Mouse (Mus musculus): ENCODE data around the gene Pcnp. TPM values are rescaled to one million over a fixed set of nuclear protein-coding genes. Genes with fewer than 3 reads are reported as not detected.
A peak's percentile ranks its signal among the peaks of the same experiment; 100 is the strongest.
"Not testable (repeated sequence)": the region's sequence is repeated elsewhere in the genome, so short reads cannot be mapped to it uniquely, and the experiment has no call there.

The Pcnp gene
- polyA plus RNA-seq, 1 experiment from 2014 or later, result 222 TPM

DNA sequence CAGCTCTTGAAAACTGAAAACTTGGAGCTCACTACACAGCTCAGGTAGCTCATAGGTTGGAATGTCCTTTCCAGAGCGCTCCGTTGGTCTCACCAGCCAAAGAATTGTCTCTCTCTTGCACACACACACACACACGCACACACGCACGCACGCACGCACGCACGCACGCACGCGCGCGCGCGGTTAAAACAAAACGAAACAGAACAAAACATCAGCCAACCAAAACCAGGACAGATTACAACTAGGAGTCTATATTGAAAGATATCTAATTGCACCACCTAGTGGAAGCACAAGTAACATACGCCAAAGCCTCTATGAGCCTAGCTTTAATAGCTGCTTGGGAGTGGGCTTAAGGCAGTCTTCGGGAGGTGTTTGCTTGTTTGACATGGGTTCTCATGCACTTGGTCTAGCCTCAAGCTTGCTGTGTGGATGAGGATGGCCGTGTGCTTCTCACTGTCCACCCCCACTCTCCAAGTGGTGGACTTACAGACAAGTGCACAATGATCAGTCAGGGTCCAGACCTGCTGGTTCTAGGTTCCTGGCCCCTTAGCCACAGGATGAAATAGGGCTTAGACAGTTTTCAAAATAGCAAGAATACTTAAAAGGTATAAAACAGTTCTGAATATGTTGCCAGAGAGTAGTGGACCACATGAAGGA lies 34.9 kb upstream of the Pcnp start:
- ATAC-seq (ENCODE audit: insufficient read depth, low FRiP score, low read depth), result peak; percentile 81
- 3% methylated on average over 20 of the region's 20 CpGs for WGBS
- Histone ChIP-seq H3K9ac (no peak overlapping the region), H3K36me3 (no peaks in the 10 kb centered on the region), H3K9me3 (no peaks in the 10 kb centered on the region), H3K27me3 (replicated peaks) (no peaks in the 10 kb centered on the region), H3K4me2 (peak overlapping the region; percentile 69), H3K4me3 (replicated peaks) (peak overlapping the region; percentile 49), H3K27ac (peak overlapping the region; percentile 67; the same call in 1 of the 2 replicates), H3K4me1 (peaks cover 2% of the 10 kb centered on the region; the same call in 1 of the 2 replicates)

DNA sequence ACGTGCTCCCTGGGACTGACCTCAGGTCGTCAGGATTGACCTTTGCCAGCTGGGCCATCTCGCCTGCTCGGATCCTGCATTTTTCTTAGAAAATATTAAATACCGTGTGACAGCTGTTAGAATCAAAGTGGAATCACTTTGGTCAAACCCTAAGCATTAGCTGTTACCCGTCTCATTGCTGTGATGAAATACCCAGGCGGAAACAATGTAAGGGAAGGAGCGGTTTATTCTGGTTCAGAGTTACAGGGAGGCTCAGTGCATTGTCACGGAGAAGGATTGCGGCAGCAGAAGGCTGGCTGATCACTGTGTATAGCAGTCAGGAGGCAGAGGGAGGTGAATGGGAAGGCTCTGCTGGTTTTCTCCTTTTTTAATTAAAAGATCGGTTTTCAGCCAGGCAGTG lies 33.4 kb upstream of the Pcnp start:
- H3K9me3 ChIP-seq, result no peaks in the 10 kb centered on the region
- no peaks in the 10 kb centered on the region for H3K36me3 ChIP-seq
- H3K4me3 ChIP-seq (replicated peaks), result no peak overlapping the region
- ATAC-seq (ENCODE audit: insufficient read depth, low FRiP score, low read depth), result no peak
- no peaks in the 10 kb centered on the region for H3K27me3 ChIP-seq (replicated peaks)
- no peak overlapping the region for H3K9ac ChIP-seq
- H3K4me2 ChIP-seq, result no peak overlapping the region
- H3K4me1 ChIP-seq, result peaks cover 2% of the 10 kb centered on the region; the same call in 1 of the 2 replicates
- no peak overlapping the region for H3K27ac ChIP-seq
- WGBS, result 53% methylated on average over 11 of the region's 11 CpGs

DNA sequence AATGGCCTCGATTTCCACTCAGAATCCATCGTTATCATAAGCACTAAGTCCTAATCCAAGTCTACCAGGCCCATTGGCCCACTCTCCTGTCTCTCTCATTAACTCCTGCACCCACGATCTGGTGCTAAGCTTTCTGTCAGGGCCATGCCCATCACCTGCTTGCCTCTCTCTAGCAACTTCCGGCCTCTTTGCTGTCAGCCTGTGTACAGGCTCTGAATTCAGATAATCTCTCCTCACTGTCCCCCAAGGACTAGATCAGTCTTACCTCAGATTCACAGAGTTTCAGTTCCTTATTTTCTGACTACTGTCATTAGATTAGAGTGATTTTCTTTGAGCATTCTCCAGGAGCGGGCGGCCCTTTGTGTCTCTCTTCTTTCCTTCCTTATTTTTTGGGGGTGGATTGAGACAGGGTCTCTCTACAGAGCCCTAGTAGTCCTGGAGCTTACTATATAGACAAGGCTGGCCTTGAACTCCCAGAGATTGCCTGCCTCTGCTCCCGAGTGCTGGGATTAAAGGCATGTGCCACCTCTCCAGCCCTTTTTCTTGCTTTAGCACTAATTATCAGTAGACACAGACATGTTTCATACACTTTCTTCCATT lies 32.6 kb upstream of the Pcnp start:
- Histone ChIP-seq H3K9me3 (no peaks in the 10 kb centered on the region), H3K4me2 (no peak overlapping the region), H3K4me1 (peaks cover 2% of the 10 kb centered on the region; the same call in 1 of the 2 replicates), H3K9ac (no peak overlapping the region), H3K27ac (no peak overlapping the region), H3K27me3 (replicated peaks) (no peaks in the 10 kb centered on the region), H3K4me3 (replicated peaks) (no peak overlapping the region), H3K36me3 (no peaks in the 10 kb centered on the region)
- 78% methylated on average over 7 of the region's 7 CpGs for WGBS
- no peak for ATAC-seq (ENCODE audit: insufficient read depth, low FRiP score, low read depth)

DNA sequence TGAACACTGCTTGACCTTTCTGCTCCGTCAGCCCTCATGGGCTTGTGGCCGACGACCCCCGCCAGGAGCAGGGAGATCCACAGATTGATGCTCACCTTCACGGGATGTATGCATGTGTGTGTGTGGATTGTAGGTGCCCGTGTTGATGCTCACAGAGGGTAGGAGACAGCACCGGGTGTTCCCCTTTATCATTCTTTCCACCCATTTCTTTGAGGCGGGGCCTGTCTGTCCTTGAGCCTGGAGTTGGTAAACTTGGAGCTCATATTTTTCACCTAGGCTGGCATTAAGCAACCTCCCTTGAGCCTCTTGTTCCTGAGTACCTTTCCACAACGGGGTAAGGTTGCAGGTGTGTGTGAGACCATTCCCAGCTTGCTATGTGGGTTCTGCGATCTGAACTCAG lies 28.6 kb upstream of the Pcnp start:
- no peak overlapping the region for H3K9ac ChIP-seq
- H3K4me3 ChIP-seq (replicated peaks), result no peak overlapping the region
- H3K27me3 ChIP-seq (replicated peaks), result no peaks in the 10 kb centered on the region
- WGBS, result 78% methylated on average over 10 of the region's 10 CpGs
- no peaks in the 10 kb centered on the region for H3K4me1 ChIP-seq
- no peak overlapping the region for H3K4me2 ChIP-seq
- no peak for ATAC-seq (ENCODE audit: insufficient read depth, low FRiP score, low read depth)
- H3K9me3 ChIP-seq, result no peaks in the 10 kb centered on the region
- no peak overlapping the region for H3K27ac ChIP-seq
- no peaks in the 10 kb centered on the region for H3K36me3 ChIP-seq

DNA sequence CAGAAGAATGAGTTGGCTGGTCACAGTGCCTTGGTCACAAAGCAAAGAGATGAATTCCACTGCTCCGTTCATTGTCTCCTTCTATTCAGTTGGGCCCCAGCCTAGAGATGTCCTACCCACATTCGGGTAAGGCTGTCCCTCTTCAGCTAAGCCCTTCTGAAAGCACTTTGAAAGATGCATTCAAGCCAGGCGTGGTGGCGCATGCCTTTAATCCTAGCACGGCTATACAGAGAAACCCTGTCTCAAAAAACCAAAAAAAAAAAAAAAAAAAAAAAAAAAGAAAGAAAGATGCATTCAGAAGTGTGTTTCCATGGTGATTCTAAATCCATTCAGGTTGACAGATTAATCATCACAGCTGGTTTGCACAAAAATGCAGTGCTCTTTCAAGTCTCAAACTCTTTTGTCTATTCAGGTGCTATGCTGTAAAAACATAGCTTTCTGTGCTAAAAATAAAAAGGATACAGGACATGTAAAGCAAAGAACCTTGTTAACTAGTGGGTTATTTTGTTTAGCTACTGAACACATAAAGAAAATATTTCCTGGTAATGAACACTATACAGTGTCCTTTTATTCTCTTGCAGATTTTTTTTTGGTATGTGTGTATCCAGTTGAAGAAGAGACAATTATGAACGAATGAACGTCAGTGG lies 27.5 kb upstream of the Pcnp start:
- Histone ChIP-seq H3K4me1 (no peaks in the 10 kb centered on the region), H3K36me3 (no peaks in the 10 kb centered on the region), H3K9ac (no peak overlapping the region), H3K9me3 (no peaks in the 10 kb centered on the region), H3K4me3 (replicated peaks) (no peak overlapping the region), H3K4me2 (no peak overlapping the region), H3K27ac (no peak overlapping the region), H3K27me3 (replicated peaks) (no peaks in the 10 kb centered on the region)
- WGBS, result 64% methylated on average over 7 of the region's 7 CpGs
- no peak for ATAC-seq (ENCODE audit: insufficient read depth, low FRiP score, low read depth)

DNA sequence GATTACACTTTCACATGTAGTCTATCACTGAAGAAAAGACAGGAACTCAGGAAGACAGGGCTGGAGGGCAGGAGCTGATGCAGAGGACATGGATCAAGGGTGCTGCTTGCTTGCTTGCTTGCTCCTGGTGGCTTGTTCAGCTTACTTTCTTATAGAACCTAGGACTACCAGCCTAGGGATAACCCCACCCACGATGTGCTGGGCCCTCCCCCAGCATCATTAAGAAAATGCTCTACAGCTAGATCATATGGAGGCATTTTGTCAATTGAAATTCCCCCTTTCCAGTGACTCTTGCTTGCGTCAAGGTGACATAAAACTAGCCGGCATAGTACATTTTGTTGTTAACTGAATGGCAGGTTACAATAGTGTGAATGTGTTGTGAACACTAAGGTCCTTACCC lies 26.4 kb upstream of the Pcnp start:
- H3K4me1 ChIP-seq, result no peaks in the 10 kb centered on the region
- no peaks in the 10 kb centered on the region for H3K9me3 ChIP-seq
- no peak overlapping the region for H3K27ac ChIP-seq
- ATAC-seq (ENCODE audit: insufficient read depth, low FRiP score, low read depth), result no peak
- no peak overlapping the region for H3K4me3 ChIP-seq (replicated peaks)
- no peak overlapping the region for H3K9ac ChIP-seq
- no peaks in the 10 kb centered on the region for H3K36me3 ChIP-seq
- 77% methylated on average over 3 of the region's 3 CpGs for WGBS
- H3K4me2 ChIP-seq, result no peak overlapping the region
- H3K27me3 ChIP-seq (replicated peaks), result no peaks in the 10 kb centered on the region

DNA sequence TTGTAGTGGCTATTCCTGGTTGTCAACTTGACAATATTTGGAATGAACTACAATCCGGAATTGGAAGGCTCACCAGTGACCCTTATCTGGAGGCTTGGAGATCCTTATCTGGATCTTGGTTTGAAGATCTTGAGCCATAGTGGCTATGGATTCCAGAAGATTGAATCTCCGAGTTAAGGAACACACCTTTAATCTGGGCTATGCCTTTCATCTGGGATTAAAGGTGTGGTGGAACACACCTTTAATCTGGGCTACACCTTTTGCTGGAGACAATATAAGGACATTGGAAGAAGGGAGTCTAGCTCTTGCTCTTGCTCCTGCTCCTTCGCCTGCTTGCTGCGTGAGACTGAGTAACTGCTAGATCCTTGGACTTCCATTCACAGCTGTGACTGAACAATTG lies 18.5 kb upstream of the Pcnp start, which contains the start of gene Senp7:
TSS of gene Senp7 (plus strand) at position 301 of the 400 bp plus-strand sequence.
- not testable (repeated sequence) for H3K4me3 ChIP-seq (replicated peaks); H3K9me3 ChIP-seq; ATAC-seq (ENCODE audit: insufficient read depth, low FRiP score, low read depth); H3K9ac ChIP-seq; H3K27ac ChIP-seq; H3K27me3 ChIP-seq (replicated peaks); H3K4me2 ChIP-seq; H3K4me1 ChIP-seq; H3K36me3 ChIP-seq
- no CpG with 5 or more reads among the region's 4 CpGs for WGBS

DNA sequence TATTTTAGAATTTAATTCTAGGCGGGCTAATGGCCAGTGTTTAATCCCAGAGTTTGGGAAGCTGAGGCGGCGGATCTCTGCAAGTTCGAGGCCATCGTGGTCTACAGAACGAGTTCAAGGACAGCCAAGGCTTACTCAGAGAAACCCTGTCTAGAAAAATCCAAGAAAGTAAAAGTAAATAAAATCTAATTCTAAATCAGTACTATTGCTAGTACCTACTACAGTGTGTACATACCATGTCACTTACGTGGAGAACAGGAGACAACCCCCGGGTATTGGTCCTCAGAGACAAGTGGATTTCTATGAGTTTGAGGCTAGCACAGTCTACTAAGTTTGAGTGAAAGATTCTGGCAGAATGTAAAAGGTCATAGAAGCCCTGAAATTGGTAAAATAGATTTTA lies 8.6 kb upstream of the Pcnp start:
- Histone ChIP-seq H3K27me3 (replicated peaks) (no peaks in the 10 kb centered on the region), H3K4me2 (peak overlapping the region; percentile 58), H3K27ac (peak overlapping the region; percentile 95), H3K36me3 (peaks cover 3% of the 10 kb centered on the region; the same call in 1 of the 2 replicates), H3K9ac (peak overlapping the region; percentile 27; the same call in 1 of the 2 replicates), H3K9me3 (no peaks in the 10 kb centered on the region), H3K4me3 (replicated peaks) (peak overlapping the region; percentile 98), H3K4me1 (peaks cover 5% of the 10 kb centered on the region; the same call in 1 of the 2 replicates)
- ATAC-seq (ENCODE audit: insufficient read depth, low FRiP score, low read depth), result 0 out of 2 replicates have a peak, but pooled peaks have one; percentile 6
- WGBS, result 28% methylated on average over 8 of the region's 8 CpGs

DNA sequence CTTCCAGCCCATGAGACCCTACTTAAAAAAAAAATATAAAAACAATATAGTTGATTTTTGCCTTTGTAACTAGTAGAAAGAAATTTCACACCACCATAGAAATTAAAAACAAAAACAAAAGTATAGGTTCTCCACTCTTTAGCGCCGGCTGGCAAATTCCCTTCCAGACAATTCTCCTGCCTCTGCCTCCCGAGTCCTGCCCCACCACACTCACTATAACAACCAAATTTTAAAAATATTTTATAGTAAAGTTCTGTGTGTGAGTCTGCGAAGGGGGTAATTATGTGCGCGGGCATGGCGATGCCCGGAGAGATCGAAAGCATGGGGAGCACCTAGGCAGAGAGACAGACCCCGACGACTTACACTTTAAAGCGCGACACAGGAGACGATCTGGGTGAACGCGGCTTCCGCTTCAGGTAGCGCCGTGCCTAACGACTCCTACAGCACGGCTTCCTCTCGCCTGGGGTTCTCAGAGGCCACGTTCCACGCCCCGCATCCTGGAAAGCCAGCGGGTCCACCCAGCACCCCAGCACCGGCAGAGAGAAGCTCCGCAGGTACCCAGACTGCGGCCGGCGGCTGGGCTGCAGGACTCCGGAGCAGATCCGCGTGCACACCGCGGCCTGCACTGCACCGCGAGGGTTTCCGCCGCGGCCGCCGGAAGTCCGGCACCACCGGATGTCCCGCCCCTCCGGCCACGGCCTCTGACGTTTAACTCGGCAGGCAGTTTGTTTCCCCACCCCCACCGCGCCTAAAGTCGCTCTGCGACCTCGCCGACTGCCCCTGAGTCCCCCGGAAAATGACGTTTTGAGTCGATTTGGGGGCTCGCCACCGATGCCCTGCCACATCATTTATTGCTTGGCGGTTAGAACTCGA lies 7.8 kb upstream of the Pcnp start, which contains the start of gene Trmt10c:
TSS of gene Trmt10c (minus strand) at position 682 of the 873 bp plus-strand sequence.
- ATAC-seq (ENCODE audit: insufficient read depth, low FRiP score, low read depth), result peak; percentile 99
- under 1% methylated on average over 63 of the region's 63 CpGs for whole genome bisulfite sequencing
- Histone ChIP-seq H3K9ac (peak within 1 kb of the TSS; percentile 93), H3K9me3 (no peaks in the 10 kb centered on the region), H3K4me1 (peaks cover 5% of the 10 kb centered on the region; the same call in 1 of the 2 replicates), H3K27ac (peak within 1 kb of the TSS; percentile 95), H3K4me3 (replicated peaks) (peak within 1 kb of the TSS; percentile 98), H3K36me3 (peaks cover 3% of the 10 kb centered on the region), H3K4me2 (peak within 1 kb of the TSS; percentile 58), H3K27me3 (replicated peaks) (no peaks in the 10 kb centered on the region)

DNA sequence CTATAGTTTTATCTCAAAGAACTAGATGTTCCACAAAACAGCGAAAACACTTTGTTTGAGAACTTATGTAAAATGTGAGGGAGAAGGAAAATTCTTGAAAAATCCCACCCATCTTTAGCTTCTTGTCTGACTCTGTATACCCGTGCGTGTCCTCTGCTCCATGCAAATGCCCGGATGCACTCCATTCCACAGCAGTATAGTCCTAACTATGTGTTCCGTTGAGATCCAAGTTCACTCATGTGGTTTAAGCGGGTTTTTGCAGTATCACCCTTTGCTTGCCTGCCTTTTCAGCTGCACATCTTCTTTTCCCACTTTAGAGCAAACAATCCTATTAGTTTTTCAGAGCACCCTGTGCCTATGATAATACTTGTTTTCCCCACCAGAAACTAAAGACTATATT lies 7.0 kb upstream of the Pcnp start:
- Histone ChIP-seq H3K36me3 (peaks cover 7% of the 10 kb centered on the region), H3K27ac (no peak overlapping the region), H3K27me3 (replicated peaks) (no peaks in the 10 kb centered on the region), H3K9ac (peak overlapping the region; percentile 14; the same call in 1 of the 2 replicates), H3K9me3 (no peaks in the 10 kb centered on the region), H3K4me1 (peaks cover 5% of the 10 kb centered on the region; the same call in 1 of the 2 replicates), H3K4me2 (peak overlapping the region; percentile 58), H3K4me3 (replicated peaks) (peak overlapping the region; percentile 98)
- ATAC-seq (ENCODE audit: insufficient read depth, low FRiP score, low read depth), result no peak
- 44% methylated on average over 6 of the region's 6 CpGs for WGBS

DNA sequence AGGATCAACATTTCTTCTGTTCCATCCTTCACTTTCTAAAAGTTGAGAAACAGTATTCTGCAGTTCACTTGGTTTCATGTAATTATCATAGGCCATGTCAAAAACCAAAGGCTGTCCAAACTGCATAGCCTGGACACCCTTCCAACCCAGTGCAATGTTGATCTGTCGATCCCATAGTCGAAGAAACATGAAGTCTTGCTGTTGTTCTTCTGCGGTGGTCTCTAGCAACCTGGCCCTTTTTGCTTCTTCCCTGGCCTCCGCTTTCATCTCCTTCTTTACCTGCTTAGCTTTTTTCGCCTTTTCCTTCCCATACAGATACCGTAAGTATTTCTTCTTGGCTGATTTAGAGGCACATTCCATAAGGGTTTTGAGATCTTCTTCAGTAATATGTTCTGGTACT lies 5.0 kb upstream of the Pcnp start:
- no peak overlapping the region for H3K4me3 ChIP-seq (replicated peaks)
- H3K9me3 ChIP-seq, result no peaks in the 10 kb centered on the region
- H3K27me3 ChIP-seq (replicated peaks), result no peaks in the 10 kb centered on the region
- H3K36me3 ChIP-seq, result peaks cover 7% of the 10 kb centered on the region
- H3K4me2 ChIP-seq, result no peak overlapping the region
- peaks cover 5% of the 10 kb centered on the region; the same call in 1 of the 2 replicates for H3K4me1 ChIP-seq
- H3K9ac ChIP-seq, result no peak overlapping the region
- no peak for ATAC-seq (ENCODE audit: insufficient read depth, low FRiP score, low read depth)
- WGBS, result 93% methylated on average over 6 of the region's 6 CpGs
- H3K27ac ChIP-seq, result no peak overlapping the region

All from stomach, embryonic 15.5 days (tissue).